ENCODE assay signal across 11 mouse cellular contexts in the genomic region with DNA sequence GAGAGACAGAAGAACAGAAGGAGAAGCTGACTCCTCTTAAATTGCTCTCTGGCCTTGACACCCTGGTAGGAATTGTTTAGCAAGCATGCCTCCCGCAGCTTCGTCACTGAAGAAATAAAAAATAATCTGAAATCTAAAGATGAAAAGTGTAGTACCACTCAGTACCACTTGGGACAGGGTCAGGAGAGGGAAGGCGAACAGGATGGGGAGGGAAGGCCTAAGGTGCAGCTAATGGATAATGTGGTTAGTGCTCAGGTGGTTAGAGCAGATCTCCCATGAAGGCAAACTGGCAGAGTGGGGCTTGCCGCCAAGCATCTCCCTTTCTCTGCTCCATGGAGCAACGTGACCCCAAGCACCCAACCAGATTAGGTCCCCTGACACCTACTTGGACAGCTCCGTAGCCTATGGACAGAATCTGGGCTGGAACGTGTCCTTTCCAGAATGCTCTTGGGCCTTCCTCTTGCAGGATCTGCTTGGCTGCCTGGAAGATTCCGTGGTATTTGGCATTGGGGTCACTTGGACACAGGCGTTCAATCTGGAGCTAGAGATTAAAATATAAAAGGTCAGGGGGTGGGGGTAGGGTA. TPM values are rescaled to one million over a fixed set of nuclear protein-coding genes. Genes with fewer than 3 reads are reported as not detected.
DNase-seq lines count a peak whose midpoint lies in the region; ATAC-seq and TF ChIP-seq lines count a peak whose summit lies in the region.
"Had no signal": no experiment of that assay in that cellular context is flagged by ENCODE, and none has a peak within 500 bp of the region (broad histone marks: within the 10 kb centered on the region; RNA-seq: fewer than 3 reads in every experiment).

No protein-coding gene starts in this region.

- no peaks in the 10 kb centered on the region for H3K27me3 ChIP-seq in kidney, adult 2 months (replicated peaks; ENCODE audit: control insufficient read depth, insufficient read depth, low read length)
- H3K27me3 ChIP-seq in kidney, embryonic 15.5 days = no peaks in the 10 kb centered on the region
- no peaks in the 10 kb centered on the region for H3K27me3 ChIP-seq in CH12.LX (replicated peaks)
- H3K27me3 ChIP-seq: hindbrain, embryonic 12.5 days; limb, embryonic 13.5 days had no signal

- peaks cover 91% of the 10 kb centered on the region for H3K79me2 ChIP-seq in CH12.LX (replicated peaks; ENCODE audit: control insufficient read depth, extremely low read depth, insufficient read depth, poor library complexity, severe bottlenecking)

- no peak overlapping the region for H3K27ac ChIP-seq in kidney, adult 2 months (ENCODE audit: insufficient read depth, low read depth, low read length)
- no peak overlapping the region for H3K27ac ChIP-seq in kidney, embryonic 15.5 days
- H3K27ac ChIP-seq in CH12.LX (ENCODE audit: insufficient read depth, low read depth) = peak overlapping the region; percentile 2; the same call in 1 of the 2 replicates
- H3K27ac ChIP-seq in cortical plate, adult 2 months (ENCODE audit: insufficient read depth, low read length) = no peak overlapping the region
- H3K27ac ChIP-seq: hindbrain, embryonic 12.5 days; limb, embryonic 13.5 days; midbrain, embryonic 10.5 days had no signal

- ATAC-seq in kidney, embryonic 15.5 days (replicated peaks; ENCODE audit: low FRiP score) = no peak

- in situ Hi-C loops in CH12.LX (cut with MboI; ENCODE audit: low pct_ligation_motif_present, low pct_unique_long_range_greater_than_20kb, low sequenced_read_pairs) = loop anchor here (25.0 kb wide), 1 partner anchor 389 kb away; a partner anchor contains a TSS

- TF ChIP-seq POLR2A in kidney, adult 2 months (IDR thresholded peaks at IDR 0.05; ENCODE audit: low read depth, low read length) = no peak
- peak; percentile 26; the same call in 1 of the 2 replicates for TF ChIP-seq POLR2A in CH12.LX (IDR thresholded peaks at IDR 0.05; ENCODE audit: low read depth, low read length)
- TF ChIP-seq POLR2A in cortical plate, adult 2 months (IDR thresholded peaks at IDR 0.05; ENCODE audit: extremely low read depth, insufficient read depth, low read length) = no peak

- H3K36me3 ChIP-seq in kidney, adult 2 months (ENCODE audit: control insufficient read depth, insufficient read depth, low read length) = peaks cover 3% of the 10 kb centered on the region
- peaks cover 48% of the 10 kb centered on the region for H3K36me3 ChIP-seq in kidney, embryonic 15.5 days
- peaks cover 65 to 75% of the 10 kb centered on the region in 2 experiments for H3K36me3 ChIP-seq in CH12.LX (replicated peaks in 1 of 2; ENCODE audit: control insufficient read depth in 1 of 2, insufficient read depth in 1 of 2, low read length in 1 of 2)

- 43% methylated on average over 9 of the region's 9 CpGs for WGBS in kidney, adult 2 months
- 76% methylated on average over 9 of the region's 9 CpGs for WGBS in kidney, embryonic 15.5 days

- H3K4me3 ChIP-seq in kidney, adult 2 months (ENCODE audit: insufficient read depth, low read depth, low read length) = no peak overlapping the region
- no peak overlapping the region for H3K4me3 ChIP-seq in kidney, embryonic 15.5 days (replicated peaks)
- no peak overlapping the region for H3K4me3 ChIP-seq in CH12.LX (replicated peaks in 1 of 3; ENCODE audit: low read depth in 2 of 3, low read length in 2 of 3, poor library complexity in 1 of 3)
- no peak overlapping the region for H3K4me3 ChIP-seq in cortical plate, adult 2 months (ENCODE audit: insufficient read depth, low read length)
- H3K4me3 ChIP-seq: hindbrain, embryonic 12.5 days; limb, embryonic 13.5 days; midbrain, embryonic 10.5 days had no signal

- TF ChIP-seq EP300 in CH12.LX (IDR thresholded peaks at IDR 0.05; ENCODE audit: low read length) = no peak

- TF ChIP-seq RAD21 in CH12.LX (IDR thresholded peaks at IDR 0.05; ENCODE audit: low read depth, low read length) = peak; percentile 11

- TF ChIP-seq CTCF in kidney, adult 2 months (conservative IDR thresholded peaks at IDR 0.05; ENCODE audit: insufficient read depth, insufficient read length, low read depth, low read length) = peak; percentile 50; the same call in 1 of the 2 replicates
- peak; percentile 43 to 58 for TF ChIP-seq CTCF in CH12.LX (conservative IDR thresholded peaks at IDR 0.05 in 1 of 2, IDR thresholded peaks at IDR 0.05 in 1 of 2; ENCODE audit: low read depth in 2 of 2, low read length in 2 of 2)
- TF ChIP-seq CTCF in cortical plate, adult 2 months (IDR thresholded peaks at IDR 0.05; ENCODE audit: extremely low read depth, insufficient read depth, low read length) = 0 out of 2 replicates have a peak, but pooled peaks have one; percentile 17

- H3K4me1 ChIP-seq in kidney, adult 2 months (ENCODE audit: control insufficient read depth, insufficient read depth, low read length) = peaks cover 18% of the 10 kb centered on the region; the same call in 1 of the 2 replicates
- peaks cover 26% of the 10 kb centered on the region for H3K4me1 ChIP-seq in kidney, embryonic 15.5 days
- H3K4me1 ChIP-seq in CH12.LX (ENCODE audit: control insufficient read depth in 1 of 2, insufficient read depth in 2 of 2) = peaks cover 20 to 62% of the 10 kb centered on the region in 2 experiments
- peaks cover 1% of the 10 kb centered on the region; the same call in 1 of the 2 replicates for H3K4me1 ChIP-seq in cortical plate, adult 2 months (ENCODE audit: control insufficient read depth, insufficient read depth, low read length)

- H3K9me3 ChIP-seq in kidney, embryonic 15.5 days (replicated peaks) = no peaks in the 10 kb centered on the region
- H3K9me3 ChIP-seq in CH12.LX (replicated peaks; ENCODE audit: low read length) = no peaks in the 10 kb centered on the region
- H3K9me3 ChIP-seq: hindbrain, embryonic 12.5 days; limb, embryonic 13.5 days; midbrain, embryonic 10.5 days had no signal

- no peak overlapping the region for H3K4me2 ChIP-seq in kidney, embryonic 15.5 days
- peak overlapping the region; percentile 87; the same call in 1 of the 2 replicates for H3K4me2 ChIP-seq in CH12.LX (ENCODE audit: insufficient read depth, low read depth, poor library complexity, severe bottlenecking)
- H3K4me2 ChIP-seq: hindbrain, embryonic 12.5 days; limb, embryonic 13.5 days had no signal

- no peak overlapping the region for H3K9ac ChIP-seq in kidney, embryonic 15.5 days
- no peak overlapping the region; the same call in 1 of the 2 replicates for H3K9ac ChIP-seq in CH12.LX (ENCODE audit: insufficient read depth, low read depth)
- H3K9ac ChIP-seq: hindbrain, embryonic 12.5 days; limb, embryonic 13.5 days had no signal

- dilution Hi-C loops in CH12.LX (cut with MboI; ENCODE audit: extremely low pct_ligation_motif_present, extremely low pct_unique_long_range_greater_than_20kb, low sequenced_read_pairs) = no loop called here

- peak; percentile 50 for DNase-seq in adrenal gland, adult 2 months
- DNase-seq in adrenal gland, postnatal 25 days = no peak
- DNase-seq in kidney, adult 2 months = no peak
- DNase-seq in CH12.LX (ENCODE audit: extremely low read depth) = no peak
- DNase-seq in urinary bladder, postnatal 14 days (ENCODE audit: low spot score) = no peak
- DNase-seq in gastrocnemius, postnatal 25 days = no peak

RNA-seq across cellular contexts. Expression of a gene that starts 4.5 kb away (rescaled TPM):
- total RNA-seq in adrenal gland, adult 2 months (2021) = 100 to 1,000 TPM; 117 to 132 TPM
- polyA plus RNA-seq in adrenal gland, adult 2 months (2012; rRNA removed) = 156 and 170 TPM in 2 replicates
- total RNA-seq in adrenal gland, postnatal 25 days (2021) = 107 and 114 TPM in 2 replicates
- polyA plus RNA-seq in kidney, adult 2 months (2012; rRNA removed) = 144 and 172 TPM in 2 replicates
- 45.8 and 48.3 TPM in 2 replicates for polyA plus RNA-seq in kidney, embryonic 15.5 days (2015; fragmentation: Nextera tagmentation; extraction: Ambion mirVana)
- total RNA-seq in CH12.LX (2012; rRNA removed) = 277 and 312 TPM in 2 replicates
- 278 and 294 TPM in 2 replicates for total RNA-seq in CH12.LX (2014; rRNA removed)
- polyA plus RNA-seq in CH12.LX (2012; ENCODE audit: insufficient read length, low read depth) = 374 and 398 TPM in 2 replicates
- 88.3 and 91.8 TPM in 2 replicates for polyA plus RNA-seq in cortical plate, adult 2 months (2012; rRNA removed)
- 10 to 100 TPM; 44.7 to 58.7 TPM for total RNA-seq in gastrocnemius, postnatal 25 days (2021)

RNA-seq across cellular contexts. Expression of a gene that starts 10.8 kb away (rescaled TPM):
- total RNA-seq in adrenal gland, adult 2 months (2021) = 100 to 1,000 TPM in 1 of 2 experiments, 10 to 100 TPM in 1; 92.5 to 170 TPM
- polyA plus RNA-seq in adrenal gland, adult 2 months (2012; rRNA removed) = 182 and 243 TPM in 2 replicates
- total RNA-seq in adrenal gland, postnatal 25 days (2021) = 135 and 205 TPM in 2 replicates
- polyA plus RNA-seq in kidney, adult 2 months (2012; rRNA removed) = 138 and 144 TPM in 2 replicates
- 35.8 and 37.6 TPM in 2 replicates for polyA plus RNA-seq in kidney, embryonic 15.5 days (2015; fragmentation: Nextera tagmentation; extraction: Ambion mirVana)
- total RNA-seq in CH12.LX (2012; rRNA removed) (143 and 177 TPM in 2 replicates), CH12.LX (2014; rRNA removed) (160 and 174 TPM in 2 replicates)
- 131 and 143 TPM in 2 replicates for polyA plus RNA-seq in CH12.LX (2012; ENCODE audit: insufficient read length, low read depth)
- polyA plus RNA-seq in cortical plate, adult 2 months (2012; rRNA removed) = 37.2 and 39.7 TPM in 2 replicates
- 10 to 100 TPM; 35.1 to 54.4 TPM for total RNA-seq in gastrocnemius, postnatal 25 days (2021)

RNA-seq across cellular contexts. Expression of a gene that starts 19.7 kb away (rescaled TPM):
- 10 to 100 TPM; 21.8 to 38.7 TPM for total RNA-seq in adrenal gland, adult 2 months (2021)
- 22.6 and 38.9 TPM in 2 replicates for polyA plus RNA-seq in adrenal gland, adult 2 months (2012; rRNA removed)
- 25.4 and 31.1 TPM in 2 replicates for total RNA-seq in adrenal gland, postnatal 25 days (2021)
- polyA plus RNA-seq in kidney, adult 2 months (2012; rRNA removed) = 16.9 and 17.7 TPM in 2 replicates
- 18.5 and 20.7 TPM in 2 replicates for polyA plus RNA-seq in kidney, embryonic 15.5 days (2015; fragmentation: Nextera tagmentation; extraction: Ambion mirVana)
- 18.7 and 22.6 TPM in 2 replicates for total RNA-seq in CH12.LX (2012; rRNA removed)
- total RNA-seq in CH12.LX (2014; rRNA removed) = 7.7 TPM in 2 replicates
- 37.2 and 39.8 TPM in 2 replicates for polyA plus RNA-seq in CH12.LX (2012; ENCODE audit: insufficient read length, low read depth)
- polyA plus RNA-seq in cortical plate, adult 2 months (2012; rRNA removed) = 55.4 and 56.5 TPM in 2 replicates
- total RNA-seq in gastrocnemius, postnatal 25 days (2021) = 10 to 100 TPM; 10.8 to 12.5 TPM

RNA-seq across cellular contexts. Expression of a gene that starts 19.9 kb away (rescaled TPM):
- total RNA-seq in adrenal gland, adult 2 months (2021) = 100 to 1,000 TPM in 1 of 2 experiments, 10 to 100 TPM in 1; 99.9 to 121 TPM
- 31.8 and 33.5 TPM in 2 replicates for polyA plus RNA-seq in adrenal gland, adult 2 months (2012; rRNA removed)
- 89.3 and 99.8 TPM in 2 replicates for total RNA-seq in adrenal gland, postnatal 25 days (2021)
- polyA plus RNA-seq in kidney, adult 2 months (2012; rRNA removed) = 51.7 and 53.1 TPM in 2 replicates
- 102 and 103 TPM in 2 replicates for polyA plus RNA-seq in kidney, embryonic 15.5 days (2015; fragmentation: Nextera tagmentation; extraction: Ambion mirVana)
- total RNA-seq in CH12.LX (2012; rRNA removed) (172 and 217 TPM in 2 replicates), CH12.LX (2014; rRNA removed) (154 and 168 TPM in 2 replicates)
- 157 and 184 TPM in 2 replicates for polyA plus RNA-seq in CH12.LX (2012; ENCODE audit: insufficient read length, low read depth)
- polyA plus RNA-seq in cortical plate, adult 2 months (2012; rRNA removed) = 46.6 and 50.5 TPM in 2 replicates
- total RNA-seq in gastrocnemius, postnatal 25 days (2021) = 10 to 100 TPM; 62.2 to 67.5 TPM

RNA-seq across cellular contexts. Expression of a gene that starts 59.3 kb away (rescaled TPM):
- total RNA-seq in adrenal gland, adult 2 months (2021) = 10 to 100 TPM; 32.5 to 46.0 TPM
- 24.7 and 28.9 TPM in 2 replicates for polyA plus RNA-seq in adrenal gland, adult 2 months (2012; rRNA removed)
- 54.0 and 60.7 TPM in 2 replicates for total RNA-seq in adrenal gland, postnatal 25 days (2021)
- polyA plus RNA-seq in kidney, adult 2 months (2012; rRNA removed) = 32.9 and 33.5 TPM in 2 replicates
- 174 and 190 TPM in 2 replicates for polyA plus RNA-seq in kidney, embryonic 15.5 days (2015; fragmentation: Nextera tagmentation; extraction: Ambion mirVana)
- total RNA-seq in CH12.LX (2012; rRNA removed) (290 and 340 TPM in 2 replicates), CH12.LX (2014; rRNA removed) (282 and 305 TPM in 2 replicates)
- polyA plus RNA-seq in CH12.LX (2012; ENCODE audit: insufficient read length, low read depth) = 326 and 368 TPM in 2 replicates
- polyA plus RNA-seq in cortical plate, adult 2 months (2012; rRNA removed) = 70.6 and 70.8 TPM in 2 replicates
- 10 to 100 TPM; 21.4 to 23.8 TPM for total RNA-seq in gastrocnemius, postnatal 25 days (2021)
